Mouse (Mus musculus): ENCODE results near the gene Kif22.
"Not testable (repeated sequence)": the region's sequence is repeated elsewhere in the genome, so short reads cannot be mapped to it uniquely, and the experiment has no call there.

The Kif22 gene

DNA sequence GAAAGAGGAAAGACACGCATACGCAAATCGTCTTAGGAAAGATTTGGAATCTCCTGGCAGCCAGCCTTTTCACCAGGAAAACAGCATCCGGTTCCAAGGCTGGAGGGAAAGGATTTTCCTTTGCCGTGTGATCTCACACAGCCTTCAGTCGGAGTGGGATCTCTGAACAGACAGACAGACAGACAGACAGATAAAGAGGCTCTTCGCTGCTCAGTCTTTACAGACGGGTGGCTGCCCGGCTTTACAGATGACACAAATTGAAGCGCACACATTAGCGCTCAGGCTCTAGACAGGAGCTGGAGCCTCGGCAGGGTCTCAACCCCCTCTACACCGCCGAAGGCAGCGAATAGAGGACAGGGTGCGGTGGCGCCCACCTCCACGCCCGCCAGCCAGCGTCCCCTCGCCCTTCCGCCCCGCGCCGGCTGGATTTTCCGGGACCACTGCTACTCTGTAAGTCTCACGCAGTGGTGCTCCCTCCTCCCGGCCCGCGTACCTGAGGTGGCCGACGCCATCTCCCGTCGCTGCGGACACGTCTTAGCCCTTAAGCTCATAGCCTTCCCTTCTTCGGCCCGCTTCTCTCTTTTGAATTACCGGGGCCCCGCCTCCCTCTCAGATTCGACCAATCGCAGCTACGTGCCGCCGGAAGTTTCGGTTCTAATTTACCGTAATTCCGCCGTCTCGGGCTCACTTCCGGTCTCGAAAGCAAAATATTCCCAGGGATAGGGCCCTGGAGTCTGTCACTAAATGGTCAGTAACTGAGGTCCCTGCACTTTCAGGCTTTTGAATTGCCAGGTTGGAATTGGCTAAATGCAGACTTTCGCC is at the start of gene Kif22:
Gene Kif22 (minus strand): TSS at position 621 of the 822 bp plus-strand sequence.
- peak; percentile 90 for DNase-seq (ENCODE audit: low read depth, low spot score)

DNA sequence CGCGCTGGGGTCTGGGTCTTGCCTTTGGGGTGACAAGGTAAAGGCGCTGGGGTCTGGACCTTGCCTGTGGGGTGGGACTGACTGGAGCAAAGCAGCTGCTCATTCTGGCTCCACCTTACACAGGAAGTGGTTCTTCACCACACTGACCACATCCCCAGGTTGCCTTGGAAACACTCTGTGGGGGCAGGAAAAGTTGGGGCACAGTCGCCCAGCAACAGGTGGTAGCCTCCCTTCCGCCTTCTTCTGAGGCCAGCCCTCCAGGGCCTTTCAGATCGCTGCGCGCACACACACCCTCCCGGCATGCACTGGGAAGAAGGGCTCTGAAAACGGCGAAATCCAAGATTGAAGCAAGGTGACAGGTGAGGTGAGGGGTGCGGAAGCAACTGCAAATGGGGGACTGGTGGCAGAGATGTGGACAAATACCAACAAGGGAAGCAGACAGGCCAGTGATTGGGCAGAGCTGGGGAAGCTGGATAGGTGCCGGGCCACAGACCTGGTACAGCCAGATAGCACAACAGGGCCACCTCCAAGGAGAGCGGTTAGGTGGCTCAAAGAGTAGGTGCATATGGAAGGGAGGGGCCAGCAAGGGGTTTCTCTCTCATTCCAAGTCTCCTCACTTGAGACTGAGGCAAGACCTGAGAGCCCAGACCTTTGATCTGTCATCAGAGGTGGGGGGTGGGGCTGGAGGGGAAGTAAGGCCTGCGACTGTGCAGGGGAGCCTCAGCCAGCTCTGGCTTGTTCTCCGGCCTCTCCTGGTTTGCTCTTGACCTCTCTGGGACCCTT is 49.0 kb upstream of the Kif22 start, which contains the start of gene AI467606:
Gene AI467606 (plus strand): TSS at position 246 of the 783 bp plus-strand sequence.
- peak; percentile 18 for DNase-seq (ENCODE audit: low read depth, low spot score)

DNA sequence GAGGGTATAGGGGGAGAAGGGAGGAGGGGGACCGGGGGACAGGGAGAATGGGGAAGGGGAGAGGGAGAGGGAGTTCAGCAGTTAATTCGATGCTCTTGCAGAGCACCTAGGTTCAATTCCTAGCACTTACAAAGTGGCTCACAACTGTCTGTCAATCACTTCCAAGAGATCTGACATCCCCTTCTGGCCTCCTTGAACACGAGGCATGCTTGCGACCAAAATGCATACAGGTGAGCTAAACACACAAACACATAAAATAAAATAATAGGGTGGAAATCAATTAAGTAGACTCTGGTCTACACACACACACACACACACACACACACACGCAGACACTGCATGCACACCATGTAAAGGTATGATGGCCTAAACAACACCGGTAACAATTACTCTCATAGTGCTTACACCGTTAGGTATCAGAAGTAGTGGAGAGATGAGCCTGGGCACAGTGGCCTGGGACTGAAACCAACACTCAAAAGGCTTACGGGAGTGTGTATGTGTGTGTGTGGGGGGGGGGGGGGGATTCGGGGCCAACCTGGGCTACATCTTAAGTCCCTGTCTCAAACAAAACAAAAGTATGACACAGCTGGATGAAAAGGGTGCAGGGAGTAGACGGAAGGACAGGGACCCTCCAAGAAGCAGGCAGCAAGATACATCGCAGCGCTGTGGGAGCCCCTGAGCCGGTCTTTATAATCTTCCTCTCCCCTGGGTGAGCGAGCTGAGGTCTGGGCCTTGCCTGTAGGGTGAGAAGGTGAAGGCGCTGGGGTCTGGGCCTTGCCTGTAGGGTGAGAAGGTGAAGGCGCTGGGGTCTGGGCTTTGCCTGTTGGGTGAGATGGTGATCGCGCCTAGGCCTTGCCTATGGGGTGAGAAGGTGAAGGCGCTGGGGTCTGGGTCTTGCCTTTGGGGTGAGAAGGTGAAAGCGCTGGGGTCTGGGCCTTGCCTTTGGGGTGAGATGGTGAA is 48.2 kb upstream of the Kif22 start:
- DNase-seq (ENCODE audit: low read depth, low spot score): no peak

DNA sequence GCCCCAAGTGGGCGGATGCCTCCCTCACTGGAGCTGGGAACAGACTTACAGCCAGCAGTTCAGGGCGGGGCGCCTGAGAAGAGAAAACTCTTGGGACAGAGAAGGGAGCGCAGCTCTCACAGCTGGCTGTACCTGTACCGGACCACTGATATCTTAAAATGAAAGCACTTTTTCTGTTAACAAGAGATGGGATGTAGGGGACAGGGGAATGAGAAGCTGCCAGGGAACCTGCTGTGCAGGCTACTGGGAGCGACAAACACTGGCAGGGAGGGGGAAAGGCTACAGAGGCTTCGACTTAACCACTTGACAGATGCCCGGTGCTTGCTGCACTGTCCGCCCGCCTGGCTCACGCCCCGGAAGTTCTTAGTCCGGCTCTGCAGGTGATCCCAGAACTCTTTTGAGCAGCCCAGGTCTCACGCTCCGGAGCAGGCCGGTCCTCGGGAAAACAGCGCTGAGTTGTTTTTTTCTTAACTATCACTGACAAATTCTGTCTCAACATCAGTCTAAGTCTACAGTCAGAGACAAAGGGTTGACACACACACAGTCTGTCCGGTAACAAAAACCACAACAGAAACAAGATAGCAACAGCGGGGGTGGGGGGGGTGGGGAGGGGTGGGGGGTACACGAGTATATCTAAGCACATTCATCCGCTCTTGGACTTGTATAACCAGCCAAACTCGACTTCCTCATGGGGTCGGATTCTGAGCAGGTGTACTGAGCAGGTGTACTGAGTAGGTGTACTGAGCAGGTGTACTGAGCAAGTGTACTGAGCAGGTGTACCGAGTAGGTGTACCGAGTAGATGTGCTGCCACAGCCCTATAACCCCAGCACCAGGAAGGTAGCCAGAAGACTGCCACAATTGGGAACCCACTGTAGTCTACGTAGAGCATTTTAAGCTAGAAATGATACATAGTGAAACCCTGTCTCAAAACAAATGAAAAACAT is 46.9 kb upstream of the Kif22 start:
- no peak for DNase-seq (ENCODE audit: low read depth, low spot score)

DNA sequence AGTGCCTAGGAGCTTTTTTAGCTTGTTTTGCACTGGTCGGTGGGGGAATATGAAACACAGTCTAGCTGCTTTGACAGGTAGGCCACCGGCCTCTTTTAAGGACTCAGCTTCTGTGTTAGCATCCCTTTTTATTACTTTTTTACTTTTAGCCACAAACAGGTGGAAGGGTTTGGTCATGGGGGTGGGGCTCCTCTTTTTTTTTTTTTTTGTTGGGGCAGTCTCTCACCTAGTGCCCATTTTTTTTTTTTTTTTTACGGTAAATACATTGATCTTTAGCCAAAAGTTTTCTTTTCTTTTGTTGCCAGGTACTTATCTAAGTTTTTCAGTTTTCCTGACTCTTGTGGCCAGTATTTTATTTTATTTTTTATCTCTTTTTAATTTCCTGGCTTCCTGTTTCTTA is 45.8 kb upstream of the Kif22 start:
- no peak for DNase-seq (ENCODE audit: low read depth, low spot score)

DNA sequence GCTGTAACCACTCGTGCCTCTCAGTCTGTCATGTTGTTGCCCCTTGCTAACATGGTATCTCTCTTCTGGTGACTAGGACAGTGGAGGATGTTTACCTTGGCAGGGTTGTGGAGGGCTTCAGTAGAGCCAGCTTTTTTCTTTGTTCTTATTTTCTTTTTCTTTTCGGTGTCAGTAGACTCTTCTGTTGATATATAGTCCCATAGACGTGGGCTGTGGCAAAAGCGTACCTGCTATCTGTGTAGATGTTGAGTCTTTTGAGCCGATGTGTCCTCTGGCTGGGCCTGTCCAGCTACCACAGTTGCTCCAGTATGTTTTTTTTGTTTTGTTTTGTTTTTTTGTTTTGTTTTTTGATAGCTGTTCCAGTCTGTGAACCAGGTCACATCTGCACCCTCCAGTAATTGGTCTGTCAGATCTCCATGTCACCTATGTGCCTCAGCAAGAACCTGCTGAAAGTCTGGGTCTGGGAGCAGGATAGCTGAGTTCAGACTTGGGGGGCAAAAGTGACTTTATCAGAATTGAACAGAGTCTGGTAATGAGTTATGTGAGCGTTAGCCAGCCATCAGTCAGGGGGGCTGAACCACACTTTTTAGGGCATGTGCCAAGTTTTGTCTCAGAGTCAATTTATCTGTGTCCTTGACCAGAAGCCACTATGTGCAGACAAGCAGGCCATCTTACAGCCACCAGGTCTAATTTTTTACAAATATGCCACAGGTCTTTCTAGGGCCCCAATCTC is 45.2 kb upstream of the Kif22 start, which contains the start of gene Zg16:
Gene Zg16 (minus strand): TSS at position 51 of the 733 bp plus-strand sequence.
- DNase-seq (ENCODE audit: low read depth, low spot score): not testable (repeated sequence)

DNA sequence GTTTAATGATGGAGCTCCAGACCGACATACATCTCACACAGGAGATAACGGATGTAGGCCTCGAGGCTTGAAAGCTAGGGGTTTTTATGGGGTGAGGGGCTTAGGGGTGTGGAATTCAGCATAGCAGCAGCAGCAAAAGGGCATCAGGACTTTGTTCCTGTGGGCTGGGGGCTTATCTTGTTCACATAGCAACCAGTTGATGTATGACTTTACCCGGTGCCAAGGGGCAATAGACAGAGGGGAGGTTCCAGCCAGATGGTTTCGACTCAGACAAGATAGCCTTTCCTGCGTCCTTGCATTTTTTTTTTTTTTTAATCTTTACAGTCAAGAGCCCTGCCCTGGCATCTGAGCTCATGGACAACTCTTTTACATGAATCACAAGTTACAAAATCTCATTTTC is 43.5 kb upstream of the Kif22 start:
- DNase-seq (ENCODE audit: low read depth, low spot score): not testable (repeated sequence)

DNA sequence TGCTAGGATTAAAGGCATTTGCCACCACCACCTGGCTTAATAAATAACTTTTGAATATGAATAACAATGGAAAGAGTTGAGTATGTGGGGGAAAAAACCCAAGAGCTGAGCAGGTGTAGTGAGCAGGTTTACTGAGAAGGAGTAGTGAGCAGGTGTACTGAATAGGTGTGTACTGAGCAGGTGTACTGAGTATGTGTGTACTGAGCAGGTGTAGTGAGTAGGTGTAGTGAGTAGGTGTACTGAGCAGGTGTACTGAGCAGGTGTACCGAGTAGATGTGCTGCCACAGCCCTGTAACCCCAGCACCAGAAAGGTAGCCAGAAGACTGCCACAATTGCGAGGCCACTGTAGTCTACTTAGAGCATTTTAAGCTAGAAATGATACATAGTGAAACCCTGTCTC is 42.5 kb upstream of the Kif22 start:
- DNase-seq (ENCODE audit: low read depth, low spot score): no peak

DNA sequence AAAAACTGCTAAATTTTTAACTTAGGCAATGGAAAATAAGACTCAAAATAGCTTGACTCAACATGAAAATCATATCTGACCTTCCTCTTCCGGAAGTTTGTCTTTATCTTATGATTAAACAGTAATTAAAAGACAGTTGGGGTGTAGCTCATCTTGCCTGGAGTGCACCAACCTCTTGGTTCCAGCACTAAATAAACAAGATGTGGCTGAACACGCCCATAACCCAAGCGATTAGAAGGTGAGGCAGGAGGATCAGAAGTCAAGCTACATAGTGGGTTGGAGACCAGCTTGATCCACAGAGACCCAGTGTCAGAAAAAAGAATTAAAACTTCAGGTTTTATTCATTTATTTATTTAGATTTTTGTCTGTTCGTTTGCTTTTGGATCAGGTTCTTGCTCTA is 41.4 kb upstream of the Kif22 start:
- no peak for DNase-seq (ENCODE audit: low read depth, low spot score)

DNA sequence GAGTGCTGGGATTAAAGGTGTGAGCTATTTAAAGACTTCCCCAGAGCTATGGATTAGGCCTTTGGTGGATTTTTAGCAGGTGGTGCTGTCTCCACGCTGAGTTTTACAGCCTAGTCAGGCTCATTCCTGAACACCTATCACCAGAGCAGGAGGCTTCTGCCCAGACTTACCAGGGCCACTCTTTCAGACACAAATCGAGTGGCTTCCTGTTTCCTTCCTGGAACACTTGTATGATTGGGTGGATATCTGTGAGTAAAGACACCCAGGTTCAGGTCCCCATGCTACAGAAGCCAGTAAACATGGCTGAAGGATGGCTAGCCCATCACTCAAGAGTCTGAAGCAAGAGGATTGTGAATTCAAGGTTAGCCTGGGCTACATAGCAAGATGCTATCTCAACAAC is 40.7 kb upstream of the Kif22 start:
- no peak for DNase-seq (ENCODE audit: low read depth, low spot score)

DNA sequence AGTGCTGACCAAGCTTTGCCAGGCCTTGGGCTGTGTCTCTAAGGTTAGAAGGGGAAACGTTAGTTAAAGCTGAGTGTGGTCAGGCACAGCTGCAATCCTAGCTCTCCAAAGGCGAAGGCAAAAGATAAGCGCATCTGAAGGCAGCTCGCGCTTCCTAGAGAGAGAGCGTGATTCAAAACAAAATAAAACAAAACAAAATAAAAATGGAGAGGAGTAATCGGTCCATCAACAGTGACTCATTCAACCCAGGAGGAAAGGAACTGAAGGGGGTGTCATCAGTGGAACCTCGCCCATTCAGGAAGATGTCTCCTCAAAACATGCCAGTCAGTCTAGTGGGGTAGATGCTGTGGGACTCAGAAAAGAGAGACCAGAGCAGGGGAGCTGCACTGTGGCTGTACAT is 40.0 kb upstream of the Kif22 start:
- DNase-seq (ENCODE audit: low read depth, low spot score): no peak

DNA sequence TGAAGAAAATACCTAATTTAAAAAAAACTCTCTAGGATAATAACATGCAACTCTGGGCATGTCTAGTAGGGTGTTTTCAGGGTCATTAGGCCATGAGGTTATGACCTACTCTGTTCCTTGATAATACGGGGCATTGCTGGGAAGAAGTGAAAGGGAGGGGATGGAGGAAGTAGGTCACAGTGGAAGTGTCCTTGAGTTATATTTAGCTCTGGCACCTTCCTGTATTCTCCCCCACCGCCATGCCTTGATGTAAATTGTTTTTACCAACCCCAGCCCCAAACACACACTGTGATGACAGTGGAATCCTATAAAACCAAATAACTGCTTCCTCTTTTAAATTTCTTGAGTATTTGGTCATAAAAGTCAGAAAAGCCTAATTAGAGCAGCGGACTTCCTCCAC is 37.8 kb upstream of the Kif22 start:
- no peak for DNase-seq (ENCODE audit: low read depth, low spot score)

DNA sequence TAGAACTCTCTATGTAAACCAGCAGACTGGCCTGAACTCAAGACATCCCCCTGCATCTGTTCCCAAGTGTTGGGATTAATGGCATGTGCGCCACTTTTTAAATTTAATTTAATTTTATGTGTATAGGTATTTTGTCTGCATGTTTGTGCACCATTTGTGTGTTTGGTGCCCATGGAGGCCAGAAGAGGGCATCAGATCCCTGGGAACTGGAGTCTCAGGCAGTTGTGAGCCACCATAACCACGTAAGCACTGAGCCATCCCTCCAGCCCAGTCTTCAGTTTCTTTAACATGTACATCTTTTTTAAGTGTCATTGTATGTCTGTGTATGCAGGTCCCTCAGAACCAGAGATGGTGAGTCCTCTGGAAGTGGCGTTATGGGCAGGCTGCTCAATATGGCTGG is 35.4 kb upstream of the Kif22 start:
- DNase-seq (ENCODE audit: low read depth, low spot score): no peak

DNA sequence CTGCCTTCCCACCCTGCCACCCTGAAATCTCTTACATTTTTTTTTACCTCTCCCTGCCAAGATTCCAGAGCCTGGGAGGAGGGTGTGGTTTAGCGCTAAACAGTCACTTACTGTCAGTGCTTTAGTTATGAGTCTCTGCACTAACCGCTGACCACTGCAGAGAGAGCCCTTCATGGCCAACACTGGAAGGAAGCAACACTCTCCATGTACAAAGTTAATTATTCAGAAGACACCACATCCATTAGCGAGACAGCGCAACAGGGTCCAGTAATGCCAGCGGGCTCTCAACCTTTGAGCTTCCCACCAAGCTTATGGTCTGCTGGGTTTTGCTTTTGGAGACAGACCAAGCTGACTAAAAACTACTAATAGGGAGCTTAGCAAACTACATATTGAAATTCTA is 33.9 kb upstream of the Kif22 start:
- DNase-seq (ENCODE audit: low read depth, low spot score): no peak

DNA sequence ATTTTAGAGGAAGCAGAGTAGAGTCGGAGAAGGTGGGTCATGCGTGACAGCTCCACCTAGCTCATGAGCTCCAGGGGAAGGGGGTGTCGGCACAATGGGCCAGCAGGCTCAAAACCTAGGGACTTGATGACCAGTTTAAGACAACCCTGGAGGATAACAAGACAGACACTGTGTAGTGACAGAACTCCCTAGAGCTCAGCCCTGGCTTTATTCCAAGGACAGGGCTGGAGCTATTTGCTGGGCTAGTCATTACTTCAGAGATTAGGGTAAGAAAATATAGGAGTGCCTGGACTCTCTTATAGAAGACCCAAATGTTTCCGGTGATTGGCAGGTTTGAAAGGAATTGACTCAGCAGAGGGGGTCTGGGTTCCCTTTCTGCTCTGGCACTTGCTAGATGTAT is 30.9 kb upstream of the Kif22 start:
- DNase-seq (ENCODE audit: low read depth, low spot score): no peak

DNA sequence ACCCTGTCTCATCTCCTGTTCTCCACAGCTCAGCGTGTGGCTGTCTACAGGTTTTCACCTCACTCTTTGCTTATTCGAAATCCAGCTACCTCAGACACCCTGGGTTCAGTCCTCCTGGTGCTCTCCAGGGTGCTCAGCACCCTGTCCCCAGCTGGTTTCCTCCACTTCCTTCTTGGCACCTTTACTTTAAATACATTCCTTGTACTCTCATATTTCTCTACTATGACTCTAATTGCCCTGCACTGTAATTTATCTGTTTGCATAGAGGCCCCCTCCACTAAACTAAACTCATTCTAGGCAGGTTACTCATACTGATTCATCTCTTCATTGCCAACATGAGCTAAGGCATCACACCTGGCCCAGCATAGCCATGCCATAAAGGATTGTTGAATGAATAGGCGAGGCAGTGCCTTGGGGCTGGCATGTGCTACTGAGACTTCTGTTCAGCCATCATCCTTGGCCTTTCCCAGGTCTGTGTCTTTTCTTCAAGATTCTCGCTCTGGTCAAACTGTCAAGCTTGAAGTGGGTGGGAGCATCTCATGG is 28.7 kb upstream of the Kif22 start:
- DNase-seq (ENCODE audit: low read depth, low spot score): no peak

DNA sequence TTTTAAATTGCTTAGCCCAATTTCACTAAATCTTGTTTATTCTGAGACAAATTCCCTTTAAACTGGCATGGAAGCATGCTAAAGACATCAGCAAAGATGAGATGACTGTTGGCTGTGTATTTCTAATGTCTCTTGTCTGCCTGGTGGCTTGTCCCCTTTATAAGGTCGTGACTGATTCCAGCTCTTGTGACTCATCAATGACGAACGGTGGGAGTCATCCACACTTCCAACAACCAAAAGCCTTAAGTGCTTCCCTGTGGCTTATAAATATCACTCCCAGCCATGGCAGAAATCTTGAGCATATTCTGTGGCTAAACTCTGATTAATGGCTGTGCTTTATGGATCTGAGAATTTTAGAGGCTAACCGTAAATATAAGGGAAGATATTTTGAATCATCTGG is 24.0 kb upstream of the Kif22 start:
- no peak for DNase-seq (ENCODE audit: low read depth, low spot score)

DNA sequence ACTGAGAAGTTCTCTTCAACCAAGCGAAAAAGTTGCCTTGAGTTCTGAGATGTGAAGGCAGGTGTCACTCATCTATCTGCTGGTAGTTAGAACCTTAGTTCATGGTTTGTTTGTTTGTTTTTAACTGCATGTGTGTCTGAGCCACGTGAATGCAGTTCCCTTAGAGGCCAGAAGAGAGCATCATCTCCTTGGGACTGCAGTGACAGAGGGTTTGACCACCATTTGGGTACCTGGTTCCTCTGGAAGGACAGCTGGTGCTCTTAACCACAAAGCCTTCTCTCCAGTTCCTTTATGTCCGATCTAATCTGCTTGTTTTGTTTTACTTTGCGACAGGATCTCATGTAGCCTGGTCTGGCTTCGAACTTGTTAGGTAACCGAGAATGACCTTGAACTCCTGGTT is 23.3 kb upstream of the Kif22 start:
- DNase-seq (ENCODE audit: low read depth, low spot score): no peak

DNA sequence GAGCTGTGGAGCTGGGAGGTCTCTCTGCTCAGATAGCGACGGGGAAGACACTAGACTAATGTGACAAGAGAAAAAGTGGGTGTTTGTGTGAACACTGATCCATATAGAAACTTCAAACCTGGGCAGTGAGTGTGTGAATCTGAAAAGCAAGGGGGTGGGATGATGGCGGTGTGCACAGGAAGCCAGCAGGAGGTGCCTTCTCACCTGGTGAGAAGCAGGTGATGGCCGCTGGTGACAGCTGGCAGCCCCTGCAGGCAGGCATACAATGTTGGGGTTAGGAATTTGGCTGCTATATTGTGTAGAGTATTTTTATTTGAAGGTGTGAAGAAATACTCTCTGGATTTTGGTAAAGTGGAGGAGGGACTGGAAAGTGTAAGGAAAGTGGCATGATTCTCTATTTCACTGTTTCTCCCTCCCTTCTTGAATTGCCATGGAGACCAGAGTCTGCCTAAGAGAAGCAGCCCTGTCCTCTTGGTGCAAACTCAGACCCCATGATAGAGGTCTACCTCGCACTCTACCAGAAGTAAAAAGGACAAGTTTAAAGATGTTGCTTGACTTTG is 12.8 kb upstream of the Kif22 start:
- DNase-seq (ENCODE audit: low read depth, low spot score): no peak

Data from mesoderm, embryonic 11.5 days (tissue).